Mouse (Mus musculus): ENCODE measurements around the gene Hrg.
"Not testable (repeated sequence)": the region's sequence is repeated elsewhere in the genome, so short reads cannot be mapped to it uniquely, and the experiment has no call there.

Gene Hrg

DNA sequence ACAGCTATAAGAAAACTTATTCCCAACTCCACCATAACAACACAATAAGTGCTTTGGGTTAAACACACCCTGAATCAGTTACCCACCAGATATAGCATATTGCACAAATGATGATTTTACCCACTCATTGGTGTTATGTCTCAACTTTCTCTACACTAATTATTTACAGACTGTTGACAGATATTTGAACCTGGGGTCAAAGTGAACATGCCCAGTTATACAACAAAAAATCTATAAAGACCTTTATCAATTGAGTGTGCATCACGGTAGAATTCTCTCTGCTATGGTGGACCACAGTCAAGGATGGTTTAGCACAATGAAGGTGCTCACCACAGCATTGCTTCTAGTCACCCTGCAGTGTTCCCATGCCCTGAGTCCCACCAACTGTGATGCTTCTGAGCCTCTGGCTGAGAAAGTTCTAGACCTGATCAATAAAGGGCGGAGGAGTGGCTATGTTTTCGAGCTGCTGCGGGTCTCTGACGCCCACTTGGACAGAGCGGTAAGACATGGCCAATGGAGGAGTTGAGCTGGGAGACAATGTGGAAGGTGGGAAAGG is at the start of gene Hrg:
Gene Hrg (plus strand): TSS at position 233 of the 556 bp plus-strand sequence.
- DNase-seq (ENCODE audit: low read depth): no peak

DNA sequence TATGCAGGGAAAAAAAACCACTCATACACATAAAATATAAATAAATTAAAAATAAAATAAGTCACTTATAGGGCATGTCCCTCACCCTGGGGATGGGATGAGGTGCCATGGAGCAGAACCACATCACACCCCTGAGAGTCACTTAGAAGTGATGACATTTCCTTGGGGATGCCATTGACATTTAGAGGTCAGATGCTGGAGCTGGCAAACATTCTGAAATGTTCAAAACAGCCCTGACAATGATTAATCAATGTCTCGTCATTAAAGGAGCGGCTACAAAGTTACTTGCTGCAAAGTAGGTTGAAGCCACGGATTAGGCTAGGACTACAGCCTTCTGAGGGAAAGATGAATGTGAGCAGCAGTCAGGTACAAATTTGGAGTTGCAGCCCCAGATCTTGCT is 49.5 kb upstream of the Hrg start:
- no peak for DNase-seq (ENCODE audit: low read depth)

DNA sequence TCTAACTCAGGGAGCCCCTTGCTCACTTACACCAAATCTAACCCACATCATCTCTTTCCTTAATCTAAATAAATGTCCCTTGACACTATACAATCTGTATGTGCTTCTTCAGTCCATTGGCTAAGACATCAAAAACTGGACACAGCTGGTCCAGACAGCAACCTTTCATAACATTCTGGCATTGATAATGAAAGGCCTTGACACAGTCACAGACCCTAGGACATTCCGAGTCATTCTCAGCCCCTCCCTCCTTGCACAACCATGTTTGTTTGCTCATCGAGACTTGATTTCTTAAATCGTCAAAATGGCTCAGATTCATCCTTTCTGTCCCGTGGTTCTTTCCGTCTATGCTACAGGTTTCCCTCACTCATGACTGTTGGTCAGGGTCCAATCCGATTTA is 41.6 kb upstream of the Hrg start:
- no peak for DNase-seq (ENCODE audit: low read depth)

DNA sequence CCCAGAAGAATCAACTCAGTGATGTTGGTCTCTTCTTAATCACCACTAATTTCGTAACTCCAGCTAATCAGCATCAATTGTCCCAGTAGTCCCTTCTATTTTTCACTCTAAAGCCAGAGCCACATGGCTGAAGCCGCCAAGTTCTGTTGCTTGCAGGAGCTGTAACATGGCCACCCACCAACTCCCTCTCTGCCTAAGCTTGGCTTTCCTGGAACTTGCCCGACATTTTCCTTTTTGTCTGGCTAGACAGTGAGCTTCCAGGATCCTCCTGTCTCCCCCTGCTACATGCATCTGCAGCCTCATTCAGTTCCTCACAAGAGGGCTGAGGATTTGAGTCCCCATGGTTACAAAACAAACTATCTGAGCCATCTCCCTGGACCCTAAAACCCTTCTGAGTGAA is 38.9 kb upstream of the Hrg start:
- no peak for DNase-seq (ENCODE audit: low read depth)

DNA sequence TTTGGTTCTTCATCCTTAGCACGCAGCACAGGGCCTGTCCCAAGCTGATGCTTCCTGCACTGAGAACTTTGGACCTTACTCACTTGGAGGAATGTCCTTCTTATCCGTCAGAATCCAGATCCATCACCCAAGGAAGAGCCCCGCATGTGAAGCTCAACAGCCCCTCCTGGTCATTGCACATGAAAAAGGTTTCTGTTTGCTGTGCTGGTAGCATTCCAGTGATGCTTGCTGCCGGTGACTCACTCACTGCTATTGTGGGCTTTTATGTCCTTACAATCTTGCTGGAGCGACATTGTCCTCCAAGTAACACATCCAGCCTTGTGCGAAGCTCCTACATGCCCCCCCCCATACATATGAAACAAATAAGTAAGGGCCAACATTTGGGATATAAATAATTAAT is 38.0 kb upstream of the Hrg start:
- DNase-seq (ENCODE audit: low read depth): no peak

DNA sequence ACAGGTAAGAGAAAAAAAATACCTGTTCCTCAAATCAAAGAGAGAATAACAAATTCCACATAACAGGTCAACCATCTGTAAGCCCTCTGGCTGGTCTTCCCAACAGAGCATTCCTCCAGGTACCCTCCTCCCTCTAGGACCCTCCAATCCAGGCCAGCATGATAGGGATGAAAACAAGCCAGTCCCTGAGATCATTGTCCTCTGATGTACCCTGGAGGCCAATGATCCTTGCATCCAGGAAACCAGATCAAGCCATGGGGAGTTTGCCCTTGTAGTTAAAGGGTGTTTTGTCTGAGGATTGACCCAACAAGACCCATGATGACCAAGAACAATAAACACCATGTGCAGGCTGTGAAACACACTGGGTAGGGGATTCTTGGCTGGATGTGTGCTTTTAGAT is 36.6 kb upstream of the Hrg start:
- no peak for DNase-seq (ENCODE audit: low read depth)

DNA sequence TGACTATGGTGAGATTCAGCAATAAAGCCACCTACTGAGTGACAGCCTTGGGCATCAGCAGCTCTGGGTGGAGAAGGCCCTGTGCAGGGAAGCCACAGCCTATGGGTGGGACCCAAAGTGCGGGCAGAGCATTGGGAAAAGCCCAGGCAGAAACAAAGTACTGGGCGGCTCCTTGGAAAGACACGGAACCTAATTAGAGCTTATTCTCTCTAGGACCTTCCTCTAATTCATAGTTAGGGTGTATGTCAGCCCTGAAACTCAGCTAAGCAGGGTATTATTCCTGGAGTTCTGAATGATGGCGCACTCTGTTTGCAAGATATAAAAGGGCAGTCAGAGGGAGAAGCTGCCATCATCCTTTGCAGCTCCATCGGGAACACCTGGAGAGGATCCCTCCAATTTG is 32.8 kb upstream of the Hrg start, which contains the start of gene Fetub:
Gene Fetub (plus strand): TSS at position 301 of the 400 bp plus-strand sequence.
- no peak for DNase-seq (ENCODE audit: low read depth)

DNA sequence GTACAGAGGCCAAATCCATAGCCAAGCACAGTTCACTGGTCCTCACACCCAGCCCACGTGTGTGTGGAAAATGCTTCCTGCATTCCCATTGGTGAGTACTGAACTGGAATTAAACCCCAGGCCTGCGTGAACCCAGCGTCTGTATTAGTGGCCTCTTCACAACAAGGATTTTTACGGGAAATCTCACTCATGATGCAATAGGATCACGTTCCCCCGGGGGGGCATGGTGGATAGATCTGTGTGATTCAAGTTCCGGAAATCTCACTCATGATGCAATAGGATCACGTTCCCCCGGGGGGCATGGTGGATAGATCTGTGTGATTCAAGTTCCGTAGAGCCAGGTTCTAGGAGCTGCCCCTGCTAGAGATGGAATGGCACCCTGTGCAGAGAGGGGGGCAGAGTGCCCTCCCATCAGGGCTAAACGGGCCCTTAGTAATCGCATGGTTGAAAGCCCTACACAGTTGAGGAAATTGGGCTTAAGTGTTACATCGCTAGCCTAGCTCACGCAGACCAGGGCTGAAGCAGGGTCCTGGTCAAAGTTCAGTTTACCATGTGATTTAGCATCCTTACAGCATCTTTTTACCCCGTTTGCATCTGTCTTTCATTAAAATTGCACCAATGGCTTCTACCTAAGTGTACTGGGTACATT is 32.1 kb upstream of the Hrg start:
- no peak for DNase-seq (ENCODE audit: low read depth)

DNA sequence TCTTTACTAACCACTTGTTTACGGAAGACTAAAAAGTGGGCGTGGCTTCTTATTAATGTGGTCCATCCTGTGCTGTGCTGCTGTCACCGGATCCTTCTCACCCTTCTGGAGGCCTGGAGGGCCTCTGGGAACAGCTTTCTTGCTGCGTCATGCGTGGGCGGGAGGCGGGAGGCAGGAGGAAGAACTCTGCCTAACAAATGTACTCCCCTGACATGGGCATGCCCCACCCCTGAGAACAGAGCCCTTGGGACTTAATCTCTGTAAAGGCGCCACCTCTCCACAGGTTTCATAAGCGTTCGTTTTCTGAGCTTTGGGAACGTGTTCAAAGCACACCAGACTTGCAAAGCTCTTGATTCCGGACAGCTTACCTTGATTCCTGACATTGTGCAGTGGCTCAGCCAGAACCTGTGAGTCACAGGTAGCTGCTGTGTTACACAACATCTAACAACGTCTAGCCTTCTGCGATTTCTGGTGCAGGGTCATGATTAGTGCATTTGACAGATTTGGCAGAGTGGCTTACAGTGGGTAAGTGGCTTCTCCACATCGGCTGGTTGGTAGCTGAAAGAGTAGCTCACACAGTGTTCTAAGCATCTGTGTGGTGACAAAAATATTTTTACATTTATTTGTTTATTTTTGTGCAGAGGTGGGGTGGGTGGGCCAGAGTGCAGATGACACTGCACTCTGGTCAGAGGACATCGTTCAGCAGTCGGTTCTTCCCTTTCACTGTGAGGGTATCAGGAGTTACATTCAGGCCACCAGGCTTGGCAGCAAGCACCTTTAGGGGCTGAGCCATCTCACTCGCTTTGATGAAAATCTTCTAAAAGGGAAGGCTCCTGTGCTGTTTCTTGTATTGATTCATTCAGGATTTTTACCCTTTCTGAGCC is 30.7 kb upstream of the Hrg start:
- peak; percentile 13 for DNase-seq (ENCODE audit: low read depth)

DNA sequence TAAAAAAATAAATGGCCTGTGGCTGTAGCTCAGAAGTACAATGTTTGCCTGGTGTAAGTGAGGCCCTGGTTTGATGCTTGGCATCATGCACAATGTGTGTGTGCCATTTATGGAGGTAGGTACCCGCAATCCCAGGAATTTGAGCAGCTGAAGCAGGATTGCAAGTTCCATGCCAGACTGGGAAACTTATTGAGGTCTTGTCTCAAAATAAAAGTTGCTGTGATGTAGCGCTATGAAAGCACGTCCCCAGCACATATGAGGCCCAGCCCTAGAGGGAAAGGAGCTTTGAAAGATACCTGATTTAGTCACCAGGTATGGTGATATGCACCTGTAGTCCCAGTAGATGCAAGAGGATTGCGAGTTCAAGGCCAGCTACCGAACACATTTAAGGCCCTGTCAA is 29.1 kb upstream of the Hrg start:
- no peak for DNase-seq (ENCODE audit: low read depth)

DNA sequence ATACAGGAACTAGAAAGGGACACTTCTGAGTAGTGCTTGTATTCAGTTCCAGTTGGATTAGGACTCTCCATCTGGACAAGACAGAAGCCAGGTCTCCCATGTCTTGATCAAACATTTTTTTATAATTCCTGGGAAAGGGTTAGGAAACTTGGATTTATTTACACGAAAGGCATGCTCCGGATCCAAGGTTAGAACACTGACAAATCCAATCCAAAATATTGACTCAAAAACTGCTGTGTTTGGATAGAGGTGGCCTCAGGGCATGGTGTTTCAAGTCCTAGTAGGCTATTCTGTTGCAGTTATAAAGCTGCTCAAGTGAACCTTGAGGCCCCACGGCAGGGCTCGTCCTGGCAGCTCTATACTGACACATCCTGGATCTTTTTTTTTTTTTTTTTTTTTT is 28.4 kb upstream of the Hrg start:
- DNase-seq (ENCODE audit: low read depth): no peak

DNA sequence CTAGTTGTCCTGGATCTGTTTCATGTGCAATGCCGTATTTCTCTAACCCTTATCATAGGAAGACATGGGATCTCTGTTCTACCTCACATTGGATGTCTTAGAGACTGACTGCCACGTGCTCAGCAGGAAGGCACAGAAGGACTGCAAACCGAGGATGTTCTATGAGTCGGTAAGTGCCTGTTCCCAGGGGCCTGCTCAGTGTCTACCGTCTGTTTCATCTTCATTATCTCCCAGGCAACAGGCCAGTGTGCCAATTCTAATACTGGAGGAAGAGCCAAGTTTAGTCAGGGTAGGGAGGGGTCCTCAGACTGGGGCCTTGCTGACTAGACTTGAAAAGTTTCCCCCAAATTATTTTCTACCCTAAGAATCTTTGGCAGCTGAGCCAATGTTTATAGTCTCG is 21.3 kb upstream of the Hrg start:
- no peak for DNase-seq (ENCODE audit: low read depth)

DNA sequence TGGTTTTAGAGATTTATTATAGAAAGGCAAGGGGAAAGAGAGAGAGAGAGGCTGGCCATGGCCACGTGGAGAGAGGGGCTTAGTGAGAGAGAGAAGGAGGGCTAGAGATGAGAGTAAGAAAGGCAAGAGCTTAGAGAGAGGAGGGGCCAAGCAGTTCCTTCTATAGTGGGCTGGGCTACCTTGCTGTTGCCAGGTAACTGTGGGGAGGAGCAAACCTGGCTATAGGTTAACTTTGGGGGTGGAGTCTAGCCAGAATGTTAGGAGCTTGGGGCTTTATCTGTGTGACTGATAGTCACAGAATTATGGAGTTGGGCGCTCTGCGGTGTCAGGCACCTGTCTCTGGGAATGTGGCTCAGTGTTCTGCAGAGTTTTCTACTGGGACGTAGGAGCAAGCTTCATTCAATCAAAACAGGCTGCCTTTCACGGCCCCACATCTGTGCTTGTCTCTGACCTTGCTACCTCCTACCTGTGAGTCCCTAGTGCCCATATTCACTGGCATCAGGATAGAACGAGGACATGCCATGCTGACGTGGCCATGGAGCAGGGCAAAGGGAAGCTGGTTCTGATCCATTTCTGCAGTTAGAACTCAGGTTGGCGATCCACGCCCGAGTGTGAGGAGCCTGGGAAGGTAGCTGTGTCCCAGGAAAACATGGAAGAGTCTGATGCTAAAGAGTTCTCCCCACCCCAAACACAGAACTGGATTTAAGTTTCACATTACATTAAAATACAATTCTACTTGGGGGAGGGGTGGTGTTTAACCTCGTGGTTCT is 19.3 kb upstream of the Hrg start:
- no peak for DNase-seq (ENCODE audit: low read depth)

DNA sequence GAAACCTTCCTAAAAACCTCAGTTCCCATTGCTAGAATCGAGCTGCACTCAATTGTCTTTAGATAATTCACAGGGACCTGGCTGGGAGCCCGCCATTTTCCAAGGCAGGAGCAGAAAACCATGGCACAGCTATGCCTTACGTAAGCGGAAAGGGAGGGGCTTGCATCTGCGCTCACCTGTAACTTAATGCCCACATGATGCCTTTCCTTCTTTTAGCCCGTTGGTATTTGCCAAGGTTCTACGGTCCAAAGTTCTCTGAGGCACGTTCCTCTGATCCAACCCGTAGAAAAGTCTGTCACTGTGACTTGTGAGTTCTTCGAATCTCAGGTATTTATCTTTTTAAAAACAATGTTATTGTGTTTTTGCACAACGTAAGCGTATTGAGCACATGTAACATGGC is 13.2 kb upstream of the Hrg start:
- no peak for DNase-seq (ENCODE audit: low read depth)

DNA sequence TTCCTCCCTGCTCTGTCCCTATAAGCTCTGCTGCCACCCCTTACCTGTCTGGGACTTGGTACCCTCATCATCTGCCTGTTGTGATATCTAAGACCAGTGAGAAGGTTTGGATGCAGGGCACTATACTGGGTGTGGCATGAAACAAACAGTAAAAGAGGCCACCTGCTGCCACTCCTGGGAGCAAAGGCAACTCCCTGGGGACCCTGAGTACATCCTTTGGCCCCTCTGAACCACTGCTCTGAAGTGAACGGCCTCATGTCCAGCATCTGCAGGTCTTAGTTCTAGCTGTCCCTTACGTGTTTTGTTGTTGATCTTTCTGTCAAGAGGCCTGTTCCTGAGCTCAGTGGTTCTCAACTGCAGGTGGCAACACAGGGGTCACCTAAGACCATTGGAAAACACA is 12.3 kb upstream of the Hrg start:
- no peak for DNase-seq (ENCODE audit: low read depth)

DNA sequence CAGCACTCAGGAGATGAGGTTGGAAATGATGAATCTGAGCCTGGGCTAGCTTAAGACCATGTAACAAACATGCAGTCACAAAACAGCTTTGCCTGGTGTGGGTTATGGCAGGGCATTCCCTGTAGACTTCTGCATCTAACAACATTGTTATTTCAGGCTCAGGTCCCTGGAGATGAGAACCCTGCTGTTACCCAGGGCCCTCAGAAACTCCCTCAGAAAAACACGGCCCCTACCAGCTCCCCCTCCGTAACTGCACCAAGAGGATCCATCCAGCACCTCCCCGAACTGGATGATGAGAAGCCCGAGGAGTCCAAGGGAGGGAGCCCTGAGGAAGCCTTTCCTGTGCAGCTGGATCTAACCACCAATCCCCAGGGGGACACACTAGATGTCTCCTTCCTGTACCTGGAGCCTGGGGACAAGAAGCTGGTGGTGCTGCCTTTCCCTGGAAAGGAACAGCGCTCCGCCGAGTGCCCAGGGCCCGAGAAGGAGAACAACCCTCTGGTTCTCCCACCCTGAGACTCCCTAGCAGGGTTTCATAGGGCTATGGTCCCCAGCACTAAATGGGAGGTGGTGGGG is 11.7 kb upstream of the Hrg start:
- no peak for DNase-seq (ENCODE audit: low read depth)

DNA sequence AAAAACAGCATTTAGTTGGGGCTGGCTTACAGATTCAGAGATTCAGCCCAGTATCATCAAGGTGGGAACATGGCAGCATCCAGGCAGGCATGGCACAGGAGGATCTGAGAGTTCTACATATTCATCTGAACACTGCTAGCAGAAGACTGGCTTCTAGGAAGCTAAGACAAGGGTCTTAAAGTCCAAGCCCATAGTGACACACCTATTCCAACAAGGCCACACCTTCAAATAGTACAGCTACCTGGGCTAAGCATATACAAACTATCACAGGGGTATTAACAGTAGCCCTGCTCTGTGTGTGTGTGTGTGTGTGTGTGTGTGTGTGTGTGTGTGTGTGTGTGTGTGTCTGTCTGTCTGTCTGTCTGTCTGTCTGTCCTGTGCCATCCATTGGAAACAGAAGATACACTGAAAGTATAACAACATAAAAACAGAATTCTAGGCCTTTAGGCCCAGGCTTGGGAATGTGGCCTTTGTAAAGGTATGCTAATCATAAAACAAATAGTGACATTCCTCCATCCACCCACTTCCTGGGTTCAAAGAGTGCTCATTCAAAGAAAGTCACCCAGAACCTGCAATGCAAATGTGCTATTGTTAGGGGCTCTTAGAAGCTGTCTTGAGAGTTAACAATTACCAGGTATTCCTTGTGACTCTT is 8.9 kb upstream of the Hrg start:
- not testable (repeated sequence) for DNase-seq (ENCODE audit: low read depth)

DNA sequence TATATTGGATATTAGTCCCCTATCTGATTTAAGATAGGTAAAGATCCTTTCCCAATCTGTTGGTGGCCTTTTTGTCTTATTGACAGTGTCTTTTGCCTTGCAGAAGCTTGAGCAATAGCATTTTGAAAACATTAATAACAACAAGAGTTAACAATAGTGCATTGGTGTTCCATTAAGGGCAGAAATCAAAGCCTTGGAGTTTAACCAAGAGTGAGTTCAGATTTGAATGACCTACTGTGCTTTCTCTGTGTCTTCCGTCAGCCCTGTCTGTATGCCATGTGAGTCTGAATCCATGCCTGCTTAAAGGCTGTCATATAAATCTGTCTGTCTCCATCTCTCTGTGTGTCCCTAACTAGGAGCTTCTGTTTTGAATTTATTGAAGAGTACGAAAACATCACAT is 3.5 kb upstream of the Hrg start:
- DNase-seq (ENCODE audit: low read depth): no peak

DNA sequence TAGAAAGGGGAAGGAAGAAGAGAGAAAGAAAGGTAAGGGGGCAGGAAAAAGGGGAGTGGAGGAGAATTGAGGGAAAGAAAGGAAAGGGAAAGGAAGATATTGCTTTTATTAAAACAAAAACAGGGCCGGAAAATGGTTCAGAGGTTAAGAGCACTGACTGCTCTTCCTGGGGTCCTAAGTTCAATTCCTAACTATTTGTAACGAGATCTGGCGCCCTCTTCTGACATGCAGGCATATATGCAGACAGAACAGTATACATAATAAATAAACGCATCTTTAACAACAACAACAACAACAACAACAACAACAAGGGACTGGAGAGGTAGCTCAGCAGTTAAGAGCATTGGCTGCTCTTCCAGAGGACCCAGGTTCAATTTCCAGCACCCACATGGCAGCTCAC is 2.2 kb downstream of the Hrg start:
- DNase-seq (ENCODE audit: low read depth): no peak

DNA sequence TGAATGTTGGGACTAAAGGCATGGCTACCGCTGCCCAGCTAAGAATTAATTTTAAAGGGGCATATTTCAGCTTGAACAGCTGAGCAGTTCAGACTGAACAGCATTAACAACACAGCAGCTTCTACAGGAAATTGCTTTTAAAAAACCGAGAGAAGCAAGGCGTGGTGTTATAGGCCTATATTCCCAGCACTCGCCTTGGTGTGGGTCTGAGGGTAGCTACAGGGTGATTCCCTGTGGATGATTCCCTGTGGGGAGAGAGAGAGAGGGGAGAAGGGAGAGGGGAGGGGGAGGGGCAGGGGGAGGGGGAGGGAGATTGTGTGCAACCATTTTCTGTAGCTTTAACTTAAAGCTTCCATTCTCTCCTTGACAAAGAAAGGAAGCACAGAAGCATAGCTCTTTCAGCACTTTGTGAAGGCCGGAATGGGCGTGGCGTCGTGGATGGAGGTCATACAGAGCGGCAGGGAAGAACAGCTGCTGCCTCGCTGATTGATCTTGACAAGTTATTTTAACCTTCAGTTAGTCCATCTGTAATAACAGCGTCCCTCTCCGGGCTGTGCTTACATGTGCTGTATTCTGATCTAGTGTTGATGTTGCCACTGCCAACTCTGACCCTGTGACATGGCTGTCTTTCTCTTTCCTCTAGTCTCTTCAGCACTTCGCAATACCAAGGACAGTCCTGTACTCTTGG is 4.7 kb downstream of the Hrg start:
- DNase-seq (ENCODE audit: low read depth): no peak

DNA sequence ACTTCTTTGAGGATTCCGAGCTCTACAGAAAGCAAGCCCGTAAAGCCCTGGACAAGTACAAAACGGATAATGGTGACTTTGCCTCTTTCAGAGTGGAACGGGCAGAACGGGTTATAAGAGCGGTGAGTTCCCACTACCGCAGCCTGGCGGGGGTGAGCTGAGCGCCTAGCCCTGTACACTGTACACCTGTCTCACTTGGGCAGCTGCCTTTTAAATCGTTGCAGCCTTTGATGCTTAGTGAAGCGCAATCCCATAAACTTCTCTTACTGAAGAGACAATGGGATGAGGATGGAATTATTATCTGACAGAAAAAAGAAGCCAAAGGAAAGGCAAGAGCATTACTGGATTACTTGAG is 5.2 kb downstream of the Hrg start:
- DNase-seq (ENCODE audit: low read depth): no peak
